In the genomic region with DNA sequence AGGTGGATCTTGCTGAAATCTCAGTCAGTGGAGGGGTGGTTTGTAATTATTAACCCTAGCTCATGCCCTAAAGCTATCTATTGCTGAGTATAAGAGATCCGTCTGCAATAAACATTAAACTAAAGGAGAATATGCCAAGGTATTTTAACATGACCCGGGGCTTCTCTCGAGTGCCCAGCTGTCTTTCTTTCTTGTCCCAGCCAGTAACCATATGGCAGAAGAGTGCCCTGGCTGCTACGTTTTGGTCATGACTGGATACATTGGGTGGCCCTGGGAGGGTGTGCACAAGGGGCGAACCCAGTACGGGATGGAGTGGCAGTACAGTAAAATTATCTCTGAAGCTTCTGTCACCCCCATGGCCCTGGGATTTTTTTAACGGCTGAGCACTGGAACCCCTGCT, we compare ENCODE assay signal across 26 mouse cellular contexts.
"Had no signal": no experiment of that assay in that cellular context is flagged by ENCODE, and none has a peak within 500 bp of the region (broad histone marks: within the 10 kb centered on the region; RNA-seq: fewer than 3 reads in every experiment).

No protein-coding gene starts in this region.

- H3K36me3 ChIP-seq: heart, embryonic 13.5 days; heart, embryonic 15.5 days; limb, embryonic 10.5 days; limb, embryonic 12.5 days; liver, embryonic 13.5 days; liver, embryonic 15.5 days had no signal

- H3K4me1 ChIP-seq: liver, embryonic 15.5 days had no signal

- H3K27me3 ChIP-seq: heart, embryonic 13.5 days; heart, embryonic 15.5 days; limb, embryonic 12.5 days; liver, embryonic 13.5 days; liver, embryonic 15.5 days had no signal

- ATAC-seq: hindbrain, embryonic 16.5 days; liver, postnatal 0 days had no signal

- H3K27ac ChIP-seq: heart, adult 2 months; heart, embryonic 13.5 days; heart, embryonic 15.5 days; hindbrain, embryonic 14.5 days; kidney, postnatal 0 days; layer of hippocampus, adult 2 months; left cerebral cortex, adult 2 months; limb, embryonic 10.5 days; limb, embryonic 12.5 days; liver, embryonic 13.5 days; liver, embryonic 15.5 days had no signal

- H3K4me2 ChIP-seq: heart, embryonic 11.5 days; heart, embryonic 13.5 days; heart, embryonic 15.5 days; hindbrain, embryonic 14.5 days; limb, embryonic 12.5 days; liver, embryonic 11.5 days; liver, embryonic 13.5 days; liver, embryonic 15.5 days had no signal

- H3K9ac ChIP-seq: heart, embryonic 13.5 days; heart, embryonic 15.5 days; hindbrain, embryonic 14.5 days; limb, embryonic 12.5 days; liver, embryonic 13.5 days; liver, embryonic 15.5 days; liver, postnatal 0 days had no signal

- H3K9me3 ChIP-seq: heart, embryonic 13.5 days; heart, embryonic 15.5 days; limb, embryonic 10.5 days; limb, embryonic 12.5 days; liver, embryonic 13.5 days; liver, embryonic 15.5 days had no signal

- DNase-seq: gastrocnemius, postnatal 14 days; gastrocnemius, postnatal 36 days; heart, adult 11 months; heart, adult 2 months; heart, postnatal 14 days; heart, postnatal 36 days; kidney, adult 2 months; kidney, adult 9 months; kidney, postnatal 25 days; kidney, postnatal 4 days; liver; liver, embryonic 13.5 days; liver, postnatal 0 days; lung, adult 2 months had no signal

- H3K4me3 ChIP-seq: heart, adult 2 months; heart, embryonic 13.5 days; heart, embryonic 15.5 days; layer of hippocampus, adult 2 months; left cerebral cortex, adult 2 months; limb, embryonic 10.5 days; limb, embryonic 12.5 days; liver, embryonic 13.5 days; liver, embryonic 15.5 days had no signal
